Mouse (Mus musculus): Measurements from ENCODE around the gene Atp5d. TPM values are rescaled to one million over a fixed set of nuclear protein-coding genes. Genes with fewer than 3 reads are reported as not detected.

Atp5d gene
- total RNA-seq, 2 experiments from 2014 or later: 34.7 to 161 TPM

GRCm38 (mm10) chr10:80152071-80152872 lies 13.8 kb downstream of the Atp5d start:
- ATAC-seq (ENCODE audit: poor library complexity, severe bottlenecking): no peak

- no peak for ATAC-seq (ENCODE audit: poor library complexity, severe bottlenecking)
Measured at GRCm38 (mm10) chr10:80152873-80153260, 14.4 kb downstream of the Atp5d start.

GRCm38 (mm10) chr10:80153713-80154112 lies 15.3 kb downstream of the Atp5d start:
- no peak for ATAC-seq (ENCODE audit: poor library complexity, severe bottlenecking)

GRCm38 (mm10) chr10:80154384-80154783 lies 16.0 kb downstream of the Atp5d start:
- ATAC-seq (ENCODE audit: poor library complexity, severe bottlenecking): no peak

- ATAC-seq (ENCODE audit: poor library complexity, severe bottlenecking): no peak
Measured at GRCm38 (mm10) chr10:80155277-80155676, 16.8 kb downstream of the Atp5d start.

GRCm38 (mm10) chr10:80156002-80156751 lies 17.7 kb downstream of the Atp5d start:
- no peak for ATAC-seq (ENCODE audit: poor library complexity, severe bottlenecking)

- ATAC-seq (ENCODE audit: poor library complexity, severe bottlenecking): no peak
Measured at GRCm38 (mm10) chr10:80156752-80157053, 18.3 kb downstream of the Atp5d start.

GRCm38 (mm10) chr10:80157141-80157929 lies 18.9 kb downstream of the Atp5d start:
- no peak for ATAC-seq (ENCODE audit: poor library complexity, severe bottlenecking)

- ATAC-seq (ENCODE audit: poor library complexity, severe bottlenecking): peak; percentile 50
Measured at GRCm38 (mm10) chr10:80158307-80158986, 20.0 kb downstream of the Atp5d start.

- ATAC-seq (ENCODE audit: poor library complexity, severe bottlenecking): peak; percentile 8
Measured at GRCm38 (mm10) chr10:80159021-80159560, 20.7 kb downstream of the Atp5d start.

- peak; percentile 79 for ATAC-seq (ENCODE audit: poor library complexity, severe bottlenecking)
Measured at GRCm38 (mm10) chr10:80159561-80160454, 21.4 kb downstream of the Atp5d start.

GRCm38 (mm10) chr10:80160455-80161371 lies 22.3 kb downstream of the Atp5d start:
- ATAC-seq (ENCODE audit: poor library complexity, severe bottlenecking): no peak

GRCm38 (mm10) chr10:80161522-80162242 lies 23.2 kb downstream of the Atp5d start:
- ATAC-seq (ENCODE audit: poor library complexity, severe bottlenecking): no peak

GRCm38 (mm10) chr10:80162243-80162608 lies 23.8 kb downstream of the Atp5d start:
- ATAC-seq (ENCODE audit: poor library complexity, severe bottlenecking): no peak

GRCm38 (mm10) chr10:80162716-80163299 lies 24.4 kb downstream of the Atp5d start:
- ATAC-seq (ENCODE audit: poor library complexity, severe bottlenecking): no peak

GRCm38 (mm10) chr10:80163721-80164120 lies 25.3 kb downstream of the Atp5d start:
- ATAC-seq (ENCODE audit: poor library complexity, severe bottlenecking): no peak

- 0 out of 2 replicates have a peak, but pooled peaks have one; percentile 0 for ATAC-seq (ENCODE audit: poor library complexity, severe bottlenecking)
Measured at GRCm38 (mm10) chr10:80164161-80164997, 25.9 kb downstream of the Atp5d start.

Measured in megakaryocyte, adult 5-6 weeks (primary cell).